Mouse (Mus musculus): ENCODE measurements around the gene Kxd1. TPM values are rescaled to one million over a fixed set of nuclear protein-coding genes. Genes with fewer than 3 reads are reported as not detected.

The Kxd1 gene
- polyA plus RNA-seq, 1 experiment from 2014 or later, result 75.2 TPM

DNA sequence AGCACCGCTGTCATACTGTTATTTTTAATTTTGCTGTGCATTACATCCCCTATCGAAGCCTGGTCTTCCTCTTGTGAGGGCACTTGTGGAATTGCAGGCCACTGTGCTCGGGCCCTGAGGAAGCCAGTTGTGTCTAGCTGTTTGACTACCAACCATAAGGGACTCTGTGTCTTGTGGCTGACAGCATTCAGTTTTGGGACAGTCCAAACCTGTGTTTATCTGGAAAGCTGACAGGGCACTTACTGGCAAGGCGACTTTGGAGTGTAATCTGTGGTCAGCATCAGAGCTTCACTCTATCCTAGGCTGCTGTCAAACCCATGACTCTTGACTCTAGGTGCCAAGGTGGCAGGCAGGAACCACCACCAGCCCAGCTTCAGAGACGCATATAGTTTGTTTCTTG is 13.3 kb upstream of the Kxd1 start:
- DNase-seq (ENCODE audit: low spot score) (no peak), ATAC-seq (replicated peaks; ENCODE audit: low FRiP score) (no peak)
- H3K4me1 ChIP-seq (replicated peaks; ENCODE audit: control insufficient read depth, insufficient read depth, low read length), result peaks cover 56% of the 10 kb centered on the region
- H3K4me2 ChIP-seq, result peak overlapping the region; percentile 93
- H3K9me3 ChIP-seq (ENCODE audit: control insufficient read depth, low read length), result no peaks in the 10 kb centered on the region
- no peaks in the 10 kb centered on the region for H3K27me3 ChIP-seq (replicated peaks; ENCODE audit: control insufficient read depth, insufficient read depth, low read length)
- 71% methylated on average over 5 of the region's 5 CpGs for WGBS
- H3K4me3 ChIP-seq (ENCODE audit: low read depth, low read length), result peak overlapping the region; percentile 78; the same call in 1 of the 2 replicates
- H3K36me3 ChIP-seq (ENCODE audit: control insufficient read depth, insufficient read depth, low read length), result peaks cover 13% of the 10 kb centered on the region; the same call in 1 of the 2 replicates
- no peak overlapping the region for H3K27ac ChIP-seq (ENCODE audit: low read depth, low read length)
- H3K9ac ChIP-seq (ENCODE audit: low read depth, low read length), result peak overlapping the region; percentile 84; the same call in 1 of the 2 replicates

DNA sequence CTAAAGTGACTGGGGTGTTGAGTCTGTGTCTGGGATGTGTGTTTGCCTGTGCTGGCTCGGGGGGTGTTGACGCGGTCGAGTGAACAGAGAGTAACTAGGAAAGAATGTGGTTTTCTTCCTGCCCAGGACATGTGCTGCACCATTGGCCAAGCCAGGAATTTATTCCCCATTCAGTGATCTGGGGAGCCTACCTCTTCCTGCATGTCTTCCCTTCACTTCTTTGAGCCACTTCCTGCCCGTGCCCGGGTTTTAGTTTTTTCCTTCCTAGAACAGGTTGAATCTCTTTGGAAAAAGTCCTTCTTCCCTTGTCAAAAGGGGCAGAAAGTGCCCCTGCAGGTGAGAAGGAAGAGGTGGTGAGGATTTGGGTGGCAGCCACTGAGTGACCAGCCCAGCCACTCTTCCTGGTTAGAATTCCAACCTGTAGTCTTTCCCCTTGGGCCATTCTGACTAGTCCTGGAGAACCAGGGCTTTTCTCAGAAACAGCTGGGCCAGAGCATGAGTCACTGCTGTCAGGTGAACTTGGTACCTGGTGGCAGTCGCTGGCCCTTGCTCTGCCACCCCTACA is 12.8 kb upstream of the Kxd1 start:
- Histone ChIP-seq H3K4me1 (replicated peaks; ENCODE audit: control insufficient read depth, insufficient read depth, low read length) (peaks cover 52% of the 10 kb centered on the region), H3K9me3 (ENCODE audit: control insufficient read depth, low read length) (no peaks in the 10 kb centered on the region), H3K4me3 (ENCODE audit: low read depth, low read length) (peak overlapping the region; percentile 78), H3K27ac (ENCODE audit: low read depth, low read length) (no peak overlapping the region), H3K9ac (ENCODE audit: low read depth, low read length) (peak overlapping the region; percentile 84), H3K4me2 (peak overlapping the region; percentile 93), H3K27me3 (replicated peaks; ENCODE audit: control insufficient read depth, insufficient read depth, low read length) (no peaks in the 10 kb centered on the region), H3K36me3 (ENCODE audit: control insufficient read depth, insufficient read depth, low read length) (peaks cover 14% of the 10 kb centered on the region; the same call in 1 of the 2 replicates)
- ATAC-seq (replicated peaks; ENCODE audit: low FRiP score), result no peak
- no peak for DNase-seq (ENCODE audit: low spot score)
- 31% methylated on average over 7 of the region's 7 CpGs for WGBS

- H3K27ac ChIP-seq (ENCODE audit: low read depth, low read length), result peak overlapping the region; percentile 94; the same call in 1 of the 2 replicates
- DNase-seq (ENCODE audit: low spot score) (no peak), ATAC-seq (replicated peaks; ENCODE audit: low FRiP score) (no peak)
- H3K4me2 ChIP-seq, result peak overlapping the region; percentile 93
- H3K27me3 ChIP-seq (replicated peaks; ENCODE audit: control insufficient read depth, insufficient read depth, low read length), result no peaks in the 10 kb centered on the region
- 7% methylated on average over 4 of the region's 4 CpGs for WGBS
- H3K36me3 ChIP-seq (ENCODE audit: control insufficient read depth, insufficient read depth, low read length), result peaks cover 19% of the 10 kb centered on the region; the same call in 1 of the 2 replicates
- peaks cover 48% of the 10 kb centered on the region for H3K4me1 ChIP-seq (replicated peaks; ENCODE audit: control insufficient read depth, insufficient read depth, low read length)
- no peaks in the 10 kb centered on the region for H3K9me3 ChIP-seq (ENCODE audit: control insufficient read depth, low read length)
- peak overlapping the region; percentile 78 for H3K4me3 ChIP-seq (ENCODE audit: low read depth, low read length)
- H3K9ac ChIP-seq (ENCODE audit: low read depth, low read length), result peak overlapping the region; percentile 84
These were observed 12.3 kb upstream of the Kxd1 start for GRCm38 (mm10) chr8:70540013-70540506.

DNA sequence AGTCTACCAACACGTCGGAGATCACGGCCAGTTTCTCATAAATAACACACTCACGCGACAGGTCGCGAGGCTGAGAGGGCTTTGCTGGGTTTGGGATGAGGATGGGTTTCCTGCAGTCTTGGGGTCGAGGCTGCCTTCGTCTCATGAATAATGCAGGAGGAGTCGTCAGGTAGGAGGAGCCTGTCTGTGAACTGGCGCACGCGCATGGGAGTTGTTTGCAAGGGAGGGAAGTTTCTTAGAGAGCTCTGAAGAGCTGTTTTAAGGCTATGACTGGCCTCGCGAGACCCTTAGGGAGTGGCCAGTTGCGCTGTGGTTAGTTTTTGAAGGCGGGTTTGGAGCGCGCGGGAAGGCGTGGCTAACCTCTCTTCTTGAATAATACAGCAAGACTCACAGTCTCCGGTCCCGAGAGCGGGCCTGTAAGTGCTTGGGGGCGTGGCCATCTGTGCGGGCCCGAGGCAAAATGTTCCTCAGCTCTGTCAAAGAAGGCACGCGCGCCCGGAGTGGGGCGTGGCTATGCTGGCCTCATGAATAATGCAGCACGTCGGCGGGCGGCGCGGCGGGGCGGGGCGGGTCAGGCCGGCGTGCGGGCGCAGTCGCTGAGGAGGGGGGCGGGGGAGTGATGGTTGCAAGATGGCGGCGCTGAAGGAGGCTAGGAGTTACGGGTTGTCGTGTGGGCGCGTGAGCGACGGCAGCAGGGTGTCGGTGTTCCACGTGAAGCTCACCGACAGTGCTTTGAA is 11.5 kb upstream of the Kxd1 start, which contains the start of gene Ell:
Gene Ell, plus strand, starts transcription at position 381 of the 737 bp plus-strand sequence.
- WGBS, result under 1% methylated on average over 58 of the region's 58 CpGs
- Histone ChIP-seq H3K9ac (ENCODE audit: low read depth, low read length) (peak within 1 kb of the TSS; percentile 84), H3K4me1 (replicated peaks; ENCODE audit: control insufficient read depth, insufficient read depth, low read length) (peaks cover 41% of the 10 kb centered on the region), H3K9me3 (ENCODE audit: control insufficient read depth, low read length) (no peaks in the 10 kb centered on the region), H3K4me2 (peak within 1 kb of the TSS; percentile 93), H3K27ac (ENCODE audit: low read depth, low read length) (peak within 1 kb of the TSS; percentile 94), H3K27me3 (replicated peaks; ENCODE audit: control insufficient read depth, insufficient read depth, low read length) (no peaks in the 10 kb centered on the region), H3K36me3 (ENCODE audit: control insufficient read depth, insufficient read depth, low read length) (peaks cover 23% of the 10 kb centered on the region; the same call in 1 of the 2 replicates), H3K4me3 (ENCODE audit: low read depth, low read length) (peak within 1 kb of the TSS; percentile 78)
- DNase-seq (ENCODE audit: low spot score) (peak; percentile 100), ATAC-seq (replicated peaks; ENCODE audit: low FRiP score) (peak; percentile 87)

- Histone ChIP-seq H3K4me2 (peak overlapping the region; percentile 93), H3K36me3 (ENCODE audit: control insufficient read depth, insufficient read depth, low read length) (peaks cover 29% of the 10 kb centered on the region; the same call in 1 of the 2 replicates), H3K9me3 (ENCODE audit: control insufficient read depth, low read length) (no peaks in the 10 kb centered on the region), H3K27me3 (replicated peaks; ENCODE audit: control insufficient read depth, insufficient read depth, low read length) (no peaks in the 10 kb centered on the region), H3K4me3 (ENCODE audit: low read depth, low read length) (peak overlapping the region; percentile 78), H3K9ac (ENCODE audit: low read depth, low read length) (peak overlapping the region; percentile 64), H3K4me1 (replicated peaks; ENCODE audit: control insufficient read depth, insufficient read depth, low read length) (peaks cover 35% of the 10 kb centered on the region), H3K27ac (ENCODE audit: low read depth, low read length) (peak overlapping the region; percentile 94)
- WGBS, result under 1% methylated on average over 32 of the region's 32 CpGs
- DNase-seq (ENCODE audit: low spot score), result peak; percentile 99
- ATAC-seq (replicated peaks; ENCODE audit: low FRiP score), result peak; percentile 71
These were observed 10.9 kb upstream of the Kxd1 start for GRCm38 (mm10) chr8:70538633-70539076.

- Histone ChIP-seq H3K4me3 (ENCODE audit: low read depth, low read length) (peak overlapping the region; percentile 78), H3K9me3 (ENCODE audit: control insufficient read depth, low read length) (no peaks in the 10 kb centered on the region), H3K27ac (ENCODE audit: low read depth, low read length) (peak overlapping the region; percentile 81), H3K27me3 (replicated peaks; ENCODE audit: control insufficient read depth, insufficient read depth, low read length) (no peaks in the 10 kb centered on the region), H3K9ac (ENCODE audit: low read depth, low read length) (peak overlapping the region; percentile 59), H3K36me3 (ENCODE audit: control insufficient read depth, insufficient read depth, low read length) (peaks cover 34% of the 10 kb centered on the region; the same call in 1 of the 2 replicates), H3K4me2 (peak overlapping the region; percentile 93), H3K4me1 (replicated peaks; ENCODE audit: control insufficient read depth, insufficient read depth, low read length) (peaks cover 30% of the 10 kb centered on the region)
- WGBS, result 16% methylated on average over 24 of the region's 24 CpGs
- no peak; the same call in 1 of the 2 replicates for ATAC-seq (replicated peaks; ENCODE audit: low FRiP score)
- DNase-seq (ENCODE audit: low spot score), result peak; percentile 67
These were observed 10.3 kb upstream of the Kxd1 start for GRCm38 (mm10) chr8:70538024-70538579.

GRCm38 (mm10) chr8:70535701-70536100 is 7.9 kb upstream of the Kxd1 start:
- no peak overlapping the region for H3K27ac ChIP-seq (ENCODE audit: low read depth, low read length)
- no peak for DNase-seq (ENCODE audit: low spot score)
- H3K9me3 ChIP-seq (ENCODE audit: control insufficient read depth, low read length), result no peaks in the 10 kb centered on the region
- 85% methylated on average over 2 of the region's 2 CpGs for WGBS
- no peak overlapping the region for H3K9ac ChIP-seq (ENCODE audit: low read depth, low read length)
- peaks cover 57% of the 10 kb centered on the region for H3K36me3 ChIP-seq (ENCODE audit: control insufficient read depth, insufficient read depth, low read length)
- H3K4me3 ChIP-seq (ENCODE audit: low read depth, low read length), result no peak overlapping the region
- peaks cover 11% of the 10 kb centered on the region for H3K4me1 ChIP-seq (replicated peaks; ENCODE audit: control insufficient read depth, insufficient read depth, low read length)
- no peak overlapping the region for H3K4me2 ChIP-seq
- ATAC-seq (replicated peaks; ENCODE audit: low FRiP score), result no peak
- H3K27me3 ChIP-seq (replicated peaks; ENCODE audit: control insufficient read depth, insufficient read depth, low read length), result no peaks in the 10 kb centered on the region

- Histone ChIP-seq H3K4me3 (ENCODE audit: low read depth, low read length) (no peak overlapping the region), H3K4me2 (no peak overlapping the region), H3K36me3 (ENCODE audit: control insufficient read depth, insufficient read depth, low read length) (peaks cover 60% of the 10 kb centered on the region), H3K27ac (ENCODE audit: low read depth, low read length) (no peak overlapping the region), H3K9me3 (ENCODE audit: control insufficient read depth, low read length) (no peaks in the 10 kb centered on the region), H3K4me1 (replicated peaks; ENCODE audit: control insufficient read depth, insufficient read depth, low read length) (peaks cover 6% of the 10 kb centered on the region), H3K27me3 (replicated peaks; ENCODE audit: control insufficient read depth, insufficient read depth, low read length) (no peaks in the 10 kb centered on the region), H3K9ac (ENCODE audit: low read depth, low read length) (no peak overlapping the region)
- no peak for ATAC-seq (replicated peaks; ENCODE audit: low FRiP score)
- no peak for DNase-seq (ENCODE audit: low spot score)
- 90% methylated on average over 3 of the region's 3 CpGs for WGBS
These were observed 7.5 kb upstream of the Kxd1 start for GRCm38 (mm10) chr8:70535221-70535620.
